Mouse (Mus musculus) megakaryocyte, embryonic 14.5 days (primary cell): ENCODE data around the gene Negr1.

ENCODE experiments used
- FLI1 ChIP-seq: IDR thresholded peaks from 2 replicates; pipeline ENCODE4 v1.6.1; 2012; ENCODE audit warnings: low read length, inconsistent platforms, mixed read lengths
- GATA1 ChIP-seq: IDR thresholded peaks from 3 replicates; pipeline ENCODE4 v1.6.1; 2012; ENCODE audit warnings: mixed read lengths, low read length, inconsistent platforms, borderline replicate concordance

GRCm38 (mm10) chr3:156999177-156999808 lies 437.7 kb downstream of the Negr1 start:
- no peak for TF ChIP-seq FLI1
- TF ChIP-seq GATA1: no peak
